In genomic region chr8:117280488-117280887, GRCm38 (mm10) we compare ENCODE assay signal across 9 mouse cellular contexts. TPM values are rescaled to one million over a fixed set of nuclear protein-coding genes. Genes with fewer than 3 reads are reported as not detected.
DNase-seq lines count a peak whose midpoint lies in the region; ATAC-seq and TF ChIP-seq lines count a peak whose summit lies in the region.
"Had no signal": no experiment of that assay in that cellular context is flagged by ENCODE, and none has a peak within 500 bp of the region (broad histone marks: within the 10 kb centered on the region; RNA-seq: fewer than 3 reads in every experiment).

No protein-coding gene starts in this region.

- DNase-seq in spleen, adult 2 months (ENCODE audit: low read depth in 1 of 2, low spot score in 2 of 2): no peak
- DNase-seq in spleen, adult 18-20 months: no peak
- DNase-seq in gonadal fat pad, adult 2 months (ENCODE audit: low read depth): peak; percentile 77
- peak; percentile 69 to 75 for DNase-seq in lung, adult 18-20 months
- peak; percentile 89 for DNase-seq in yolk sac, embryonic 10.5 days (ENCODE audit: low spot score)
- DNase-seq in spleen, adult 12 weeks (ENCODE audit: low spot score): no peak

- no peak overlapping the region for H3K4me2 ChIP-seq in hindbrain, embryonic 16.5 days (ENCODE audit: low read length)
- H3K4me2 ChIP-seq: embryonic facial prominence, embryonic 13.5 days; hindbrain, embryonic 14.5 days had no signal

- peak overlapping the region; percentile 24; the same call in 1 of the 2 replicates for H3K27ac ChIP-seq in spleen, adult 2 months (ENCODE audit: insufficient read depth, low read length)
- no peak overlapping the region for H3K27ac ChIP-seq in hindbrain, embryonic 16.5 days (ENCODE audit: low read depth, low read length)
- H3K27ac ChIP-seq: embryonic facial prominence, embryonic 13.5 days; hindbrain, embryonic 14.5 days had no signal

- no peaks in the 10 kb centered on the region for H3K27me3 ChIP-seq in spleen, adult 2 months (ENCODE audit: control insufficient read depth, insufficient read depth, low read length)
- no peaks in the 10 kb centered on the region for H3K27me3 ChIP-seq in hindbrain, embryonic 16.5 days (replicated peaks; ENCODE audit: control insufficient read depth, insufficient read depth, low read length)
- H3K27me3 ChIP-seq: embryonic facial prominence, embryonic 13.5 days had no signal

- no peak overlapping the region for H3K4me3 ChIP-seq in spleen, adult 2 months (ENCODE audit: extremely low read depth, insufficient read depth, insufficient read length)
- no peak overlapping the region for H3K4me3 ChIP-seq in hindbrain, embryonic 16.5 days (ENCODE audit: low read length)
- H3K4me3 ChIP-seq: embryonic facial prominence, embryonic 13.5 days had no signal

- TF ChIP-seq CTCF in spleen, adult 2 months (IDR thresholded peaks at IDR 0.05; ENCODE audit: extremely low read depth, insufficient read depth, insufficient read length, insufficient replicate concordance): no peak

- H3K4me1 ChIP-seq in spleen, adult 2 months (ENCODE audit: control insufficient read depth, insufficient read depth, insufficient read length): peaks cover 42% of the 10 kb centered on the region
- peaks cover 34% of the 10 kb centered on the region for H3K4me1 ChIP-seq in hindbrain, embryonic 16.5 days (ENCODE audit: control insufficient read depth, insufficient read depth, low read depth, low read length)

- TF ChIP-seq POLR2A in spleen, adult 2 months (IDR thresholded peaks at IDR 0.05; ENCODE audit: low read depth, low read length): no peak

- no peak overlapping the region for H3K9ac ChIP-seq in hindbrain, embryonic 16.5 days (ENCODE audit: low read depth, low read length)
- H3K9ac ChIP-seq: embryonic facial prominence, embryonic 13.5 days; hindbrain, embryonic 14.5 days had no signal

- no peak for ATAC-seq in hindbrain, embryonic 16.5 days

- no peaks in the 10 kb centered on the region for H3K9me3 ChIP-seq in hindbrain, embryonic 16.5 days (ENCODE audit: control insufficient read depth, low read length)
- H3K9me3 ChIP-seq: embryonic facial prominence, embryonic 13.5 days had no signal

- 77% methylated on average over 7 of the region's 7 CpGs for WGBS in spleen, adult 2 months
- 85% methylated on average over 7 of the region's 7 CpGs for WGBS in hindbrain, embryonic 16.5 days

- H3K36me3 ChIP-seq in spleen, adult 2 months (ENCODE audit: control insufficient read depth, insufficient read depth, low read length): no peaks in the 10 kb centered on the region
- H3K36me3 ChIP-seq in hindbrain, embryonic 16.5 days (ENCODE audit: control insufficient read depth, insufficient read depth, low read length): no peaks in the 10 kb centered on the region

RNA-seq across cellular contexts. Expression of gene Cmip, which starts 23.6 kb away (rescaled TPM):
- polyA plus RNA-seq in spleen, adult 2 months (2012; rRNA removed): 48.2 and 67.6 TPM in 2 replicates
- polyA plus RNA-seq in gonadal fat pad, adult 2 months (2012; rRNA removed): 38.4 and 55.2 TPM in 2 replicates
- polyA plus RNA-seq in hindbrain, embryonic 16.5 days (2015; fragmentation: Nextera tagmentation; extraction: Ambion mirVana): 136 and 143 TPM in 2 replicates

Comparison
In these comparisons a context has a peak if more than half of its experiments do, and no peak if none do; other contexts are left out.
1. DNase-seq: peak in gonadal fat pad, adult 2 months (single experiment), lung, adult 18-20 months (2 of 2) and yolk sac, embryonic 10.5 days (single experiment); none in spleen, adult 2 months (0 of 2), spleen, adult 18-20 months (0 of 2) and spleen, adult 12 weeks (single experiment).